Mouse (Mus musculus) C2C12 (cell line): Measurements from ENCODE around the gene Safb.
"Not testable (repeated sequence)": the region's sequence is repeated elsewhere in the genome, so short reads cannot be mapped to it uniquely, and the experiment has no call there.

Source experiments
- CTCF ChIP-seq: IDR thresholded peaks from one replicate; pipeline ENCODE4 v1.5.1; 2011; ENCODE audit not compliant: control insufficient read depth, insufficient read depth, insufficient read length
- MYOD1 ChIP-seq: IDR thresholded peaks from one replicate; pipeline ENCODE4 v1.6.1; 2011; ENCODE audit warnings: low read depth; ENCODE audit not compliant: control insufficient read depth, insufficient read length
- MYOG ChIP-seq: IDR thresholded peaks from one replicate; pipeline ENCODE4 v1.6.1; 2011; ENCODE audit not compliant: control insufficient read depth, insufficient read length; ENCODE audit errors: extremely low read depth
- USF1 ChIP-seq: IDR thresholded peaks from one replicate; pipeline ENCODE4 v1.6.1; 2011; ENCODE audit warnings: low read depth, mild to moderate bottlenecking, control low read depth, moderate library complexity

- TF ChIP-seq MYOD1, MYOG, CTCF, USF1: not testable (repeated sequence)
Observed at GRCm38 (mm10) chr17:56629800-56630781, 45.5 kb downstream of the Safb start.
